Mouse (Mus musculus): ENCODE results near the gene Cfap97d1. TPM values are rescaled to one million over a fixed set of nuclear protein-coding genes. Genes with fewer than 3 reads are reported as not detected.

Gene Cfap97d1
- polyA plus RNA-seq, 1 experiment from 2014 or later, result not detected

DNA sequence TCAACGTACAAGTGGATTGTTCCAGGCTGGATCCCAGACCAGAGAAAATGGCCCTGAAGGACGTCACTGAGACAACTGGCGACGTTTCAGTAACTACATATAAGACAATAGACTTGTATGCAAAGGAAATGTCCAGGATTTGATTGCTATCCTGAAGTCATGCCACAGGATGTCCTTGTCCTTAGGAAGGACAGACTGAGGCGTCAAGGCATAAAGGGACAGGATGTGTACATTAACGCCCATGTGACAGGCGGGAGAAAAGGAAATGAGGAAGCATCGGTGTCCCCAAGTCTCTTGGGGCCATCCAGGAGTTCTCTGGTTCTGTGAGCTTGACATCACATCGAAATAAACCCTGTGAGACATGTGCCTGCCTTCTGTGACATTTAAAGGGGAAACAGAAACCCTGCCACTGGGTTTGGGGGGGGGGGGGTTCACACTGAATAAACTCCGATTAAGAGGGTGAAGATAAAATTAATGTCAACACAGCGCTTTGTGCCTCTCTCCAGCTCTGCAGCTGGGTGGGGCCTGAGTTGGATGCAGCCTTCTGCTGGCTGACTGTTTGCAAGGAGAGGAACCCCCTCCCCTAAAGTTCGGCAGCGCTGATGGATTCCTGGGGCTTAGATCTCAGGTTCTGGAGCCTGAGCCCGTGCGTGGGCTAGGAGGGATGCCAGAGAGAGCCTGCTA, 25.0 kb downstream of the Cfap97d1 start:
- no peak overlapping the region for H3K4me3 ChIP-seq (replicated peaks)
- H3K4me2 ChIP-seq, result no peak overlapping the region
- peaks cover 16% of the 10 kb centered on the region for H3K4me1 ChIP-seq (replicated peaks)
- peaks cover 6% of the 10 kb centered on the region; the same call in 1 of the 2 replicates for H3K9me3 ChIP-seq
- H3K36me3 ChIP-seq, result peaks cover 87% of the 10 kb centered on the region
- H3K27me3 ChIP-seq, result no peaks in the 10 kb centered on the region
- 0 out of 2 replicates have a peak overlapping the region, but pooled peaks have one; percentile 72 for H3K27ac ChIP-seq
- no peak overlapping the region for H3K9ac ChIP-seq (replicated peaks)
- no peak for ATAC-seq (ENCODE audit: insufficient number of reproducible peaks, insufficient read depth, low FRiP score, low TSS enrichment, low read depth)
- WGBS, result 89% methylated on average over 15 of the region's 15 CpGs

DNA sequence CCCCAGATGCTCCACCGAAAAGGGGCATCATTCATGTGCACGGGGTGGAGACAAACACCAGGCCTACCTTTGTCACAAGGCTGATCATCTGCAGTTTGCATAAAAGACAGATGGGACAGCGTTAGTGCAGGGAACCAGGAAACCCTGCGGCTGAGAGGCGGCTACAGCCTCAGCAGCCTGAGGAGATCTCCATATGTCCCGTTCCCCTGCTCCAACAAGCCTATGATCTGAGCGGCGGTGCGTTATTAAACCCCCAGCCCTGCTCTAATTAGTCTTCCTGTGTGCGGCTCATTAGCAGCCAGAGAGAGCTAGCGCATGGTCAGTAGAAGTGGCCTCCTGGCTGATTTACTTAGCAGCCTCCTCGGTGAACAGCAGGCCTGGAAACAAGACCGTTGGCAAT, 26.1 kb downstream of the Cfap97d1 start:
- 0 out of 2 replicates have a peak, but pooled peaks have one; percentile 17 for ATAC-seq (ENCODE audit: insufficient number of reproducible peaks, insufficient read depth, low FRiP score, low TSS enrichment, low read depth)
- Histone ChIP-seq H3K4me1 (replicated peaks) (peaks cover 16% of the 10 kb centered on the region), H3K4me3 (replicated peaks) (no peak overlapping the region), H3K36me3 (peaks cover 87% of the 10 kb centered on the region), H3K9me3 (no peaks in the 10 kb centered on the region), H3K9ac (replicated peaks) (no peak overlapping the region; the same call in 1 of the 2 replicates), H3K4me2 (no peak overlapping the region), H3K27ac (peak overlapping the region; percentile 72), H3K27me3 (no peaks in the 10 kb centered on the region)
- WGBS, result 36% methylated on average over 13 of the region's 13 CpGs

DNA sequence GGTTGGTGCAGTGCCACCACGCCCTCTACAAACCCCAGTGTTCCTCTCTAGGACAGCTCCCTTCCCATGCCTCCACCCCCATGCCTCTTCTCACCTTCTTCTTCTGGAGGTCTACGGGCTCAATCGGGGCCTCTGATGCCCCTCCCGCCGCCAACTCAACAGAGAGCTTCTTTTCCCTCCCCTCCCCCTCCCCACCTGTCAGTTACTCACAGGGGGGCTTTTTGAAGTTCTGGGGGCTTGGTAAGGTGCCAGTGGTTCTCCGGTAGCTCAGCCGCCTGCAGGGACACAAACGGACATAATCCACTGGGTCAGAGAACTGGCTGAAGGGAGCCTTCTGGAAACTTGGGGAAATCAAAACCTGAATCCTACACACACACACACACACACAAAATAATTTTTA, 27.4 kb downstream of the Cfap97d1 start:
- Histone ChIP-seq H3K4me3 (replicated peaks) (no peak overlapping the region), H3K36me3 (peaks cover 89% of the 10 kb centered on the region), H3K4me2 (no peak overlapping the region), H3K4me1 (replicated peaks) (peaks cover 22% of the 10 kb centered on the region), H3K27ac (no peak overlapping the region), H3K27me3 (no peaks in the 10 kb centered on the region), H3K9ac (replicated peaks) (no peak overlapping the region), H3K9me3 (no peaks in the 10 kb centered on the region)
- no peak for ATAC-seq (ENCODE audit: insufficient number of reproducible peaks, insufficient read depth, low FRiP score, low TSS enrichment, low read depth)
- 84% methylated on average over 8 of the region's 8 CpGs for WGBS

DNA sequence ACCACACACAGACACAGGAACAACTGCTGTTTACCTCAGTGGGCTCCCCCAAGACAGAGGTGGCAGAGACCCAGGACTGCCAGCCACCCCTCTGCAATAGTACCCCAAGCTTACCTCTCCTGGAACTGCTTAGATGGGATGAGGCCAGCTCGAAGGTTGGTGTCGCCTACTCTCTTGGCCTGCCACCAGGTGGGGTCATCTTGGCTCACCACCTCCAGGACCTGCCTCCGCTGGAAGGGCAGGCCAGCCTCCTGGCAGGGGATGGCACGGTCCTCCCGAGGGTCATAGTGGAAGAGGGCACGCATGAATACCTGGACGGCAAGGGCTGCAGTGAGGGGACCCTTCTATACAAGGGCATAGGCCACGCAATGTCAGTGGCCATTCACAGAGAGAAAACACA, 29.1 kb downstream of the Cfap97d1 start:
- H3K9ac ChIP-seq (replicated peaks), result no peak overlapping the region
- peaks cover 22% of the 10 kb centered on the region for H3K4me1 ChIP-seq (replicated peaks)
- no peak overlapping the region for H3K4me3 ChIP-seq (replicated peaks)
- H3K36me3 ChIP-seq, result peaks cover 81% of the 10 kb centered on the region
- H3K27me3 ChIP-seq, result no peaks in the 10 kb centered on the region
- no peak for ATAC-seq (ENCODE audit: insufficient number of reproducible peaks, insufficient read depth, low FRiP score, low TSS enrichment, low read depth)
- no peak overlapping the region for H3K27ac ChIP-seq
- no peak overlapping the region for H3K4me2 ChIP-seq
- WGBS, result 92% methylated on average over 8 of the region's 8 CpGs
- no peaks in the 10 kb centered on the region for H3K9me3 ChIP-seq

DNA sequence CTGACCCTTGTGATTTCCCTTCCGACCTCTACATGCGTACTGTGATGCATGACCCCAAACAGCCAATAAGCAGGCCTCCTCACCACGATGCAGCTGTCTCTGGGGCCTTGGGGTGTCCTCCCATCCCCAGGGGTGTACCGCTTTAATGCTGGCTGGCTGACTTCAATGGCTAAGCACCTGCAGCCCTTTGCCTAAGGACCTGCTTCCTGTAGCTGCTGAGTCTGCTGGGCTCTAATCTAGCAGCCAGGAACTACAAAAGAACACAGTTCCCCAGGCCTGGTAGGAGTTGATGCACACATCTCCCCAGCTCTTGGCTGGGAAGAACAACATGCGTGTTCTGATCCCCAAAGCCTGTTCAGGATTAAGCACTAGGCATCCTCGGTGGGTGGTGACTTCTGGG, 31.4 kb downstream of the Cfap97d1 start:
- H3K36me3 ChIP-seq, result peaks cover 75% of the 10 kb centered on the region

DNA sequence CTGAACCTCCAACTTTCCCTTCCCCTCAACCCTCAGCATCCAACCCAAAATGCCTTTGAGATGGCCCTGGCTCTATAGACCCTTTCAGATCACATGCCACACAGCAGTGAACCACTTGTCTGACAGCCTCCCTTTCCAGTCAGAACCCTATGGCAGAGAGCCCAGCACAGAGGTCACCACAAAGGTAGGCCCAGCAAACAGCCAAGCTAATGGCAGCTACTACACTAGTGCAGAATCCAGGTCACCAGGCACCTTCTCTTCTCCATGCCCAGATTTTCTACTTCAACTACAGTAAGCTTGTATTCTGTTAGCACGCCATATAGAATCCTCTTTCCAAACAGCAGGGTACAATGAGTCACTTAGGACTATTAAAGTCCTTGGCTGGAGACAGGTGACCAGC, 32.1 kb downstream of the Cfap97d1 start:
- Histone ChIP-seq H3K9me3 (no peaks in the 10 kb centered on the region), H3K9ac (replicated peaks) (no peak overlapping the region), H3K27ac (no peak overlapping the region), H3K4me3 (replicated peaks) (no peak overlapping the region), H3K4me1 (replicated peaks) (peaks cover 6% of the 10 kb centered on the region), H3K36me3 (peaks cover 73% of the 10 kb centered on the region), H3K4me2 (no peak overlapping the region), H3K27me3 (no peaks in the 10 kb centered on the region)
- no peak for ATAC-seq (ENCODE audit: insufficient number of reproducible peaks, insufficient read depth, low FRiP score, low TSS enrichment, low read depth)
- WGBS, result 88% methylated on average over 1 of the region's 1 CpGs

More for the DNA sequence above, 31.4 kb downstream of the Cfap97d1 start:
- Histone ChIP-seq H3K27ac (no peak overlapping the region), H3K27me3 (no peaks in the 10 kb centered on the region), H3K9me3 (no peaks in the 10 kb centered on the region), H3K4me2 (no peak overlapping the region), H3K4me1 (replicated peaks) (peaks cover 9% of the 10 kb centered on the region), H3K9ac (replicated peaks) (0 out of 2 replicates have a peak overlapping the region, but pooled peaks have one; percentile 31), H3K4me3 (replicated peaks) (no peak overlapping the region)
- ATAC-seq (ENCODE audit: insufficient number of reproducible peaks, insufficient read depth, low FRiP score, low TSS enrichment, low read depth), result no peak
- 63% methylated on average over 6 of the region's 6 CpGs for WGBS

DNA sequence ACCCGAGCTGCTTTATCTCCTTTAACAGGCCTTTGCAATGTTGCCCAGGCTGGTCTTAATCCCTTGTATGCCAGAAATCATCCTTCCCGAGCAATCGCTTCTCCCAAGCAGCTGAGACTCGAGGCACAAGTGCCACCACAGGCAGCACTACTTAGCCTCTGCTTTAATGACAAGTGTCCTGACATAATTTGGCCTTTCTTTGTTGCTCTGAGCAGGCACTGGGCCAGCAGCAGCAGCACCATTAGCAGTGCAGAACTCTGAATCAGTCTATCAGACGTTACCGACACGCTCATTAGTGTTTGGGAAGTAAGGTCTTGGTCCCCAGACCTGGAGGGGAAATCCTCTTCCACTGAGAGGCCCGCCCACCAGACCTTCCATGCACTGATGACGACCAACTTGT, 35.7 kb downstream of the Cfap97d1 start:
- Histone ChIP-seq H3K27ac (no peak overlapping the region), H3K4me3 (replicated peaks) (no peak overlapping the region), H3K9me3 (no peaks in the 10 kb centered on the region), H3K4me1 (replicated peaks) (peaks cover 6% of the 10 kb centered on the region), H3K27me3 (no peaks in the 10 kb centered on the region), H3K4me2 (no peak overlapping the region), H3K36me3 (peaks cover 62% of the 10 kb centered on the region), H3K9ac (replicated peaks) (no peak overlapping the region)
- no peak for ATAC-seq (ENCODE audit: insufficient number of reproducible peaks, insufficient read depth, low FRiP score, low TSS enrichment, low read depth)
- 79% methylated on average over 9 of the region's 9 CpGs for WGBS

DNA sequence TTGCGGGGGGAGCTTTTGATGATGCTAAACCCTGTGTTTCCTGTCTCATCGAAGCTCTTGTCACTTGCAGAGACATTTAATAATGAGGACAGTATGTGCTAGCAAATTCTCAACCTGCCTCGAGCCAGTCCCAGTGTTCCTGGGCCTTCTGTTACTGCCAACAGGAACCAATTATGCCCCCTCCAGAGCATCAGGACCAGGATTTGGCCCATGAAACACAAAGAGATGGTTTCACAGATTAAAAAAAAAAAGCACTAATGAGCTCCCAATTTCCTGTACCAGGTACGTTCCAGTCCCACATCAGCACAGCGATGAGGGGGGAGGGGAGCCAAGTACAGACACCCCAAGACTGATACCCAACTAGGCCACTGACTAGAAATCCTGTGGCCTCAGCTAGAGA, 37.1 kb downstream of the Cfap97d1 start:
- no peak for ATAC-seq (ENCODE audit: insufficient number of reproducible peaks, insufficient read depth, low FRiP score, low TSS enrichment, low read depth)
- 53% methylated on average over 5 of the region's 5 CpGs for WGBS
- Histone ChIP-seq H3K27me3 (no peaks in the 10 kb centered on the region), H3K9me3 (no peaks in the 10 kb centered on the region), H3K27ac (no peak overlapping the region), H3K4me2 (no peak overlapping the region), H3K36me3 (peaks cover 50% of the 10 kb centered on the region), H3K4me1 (replicated peaks) (peaks cover 12% of the 10 kb centered on the region), H3K4me3 (replicated peaks) (no peak overlapping the region), H3K9ac (replicated peaks) (no peak overlapping the region)

DNA sequence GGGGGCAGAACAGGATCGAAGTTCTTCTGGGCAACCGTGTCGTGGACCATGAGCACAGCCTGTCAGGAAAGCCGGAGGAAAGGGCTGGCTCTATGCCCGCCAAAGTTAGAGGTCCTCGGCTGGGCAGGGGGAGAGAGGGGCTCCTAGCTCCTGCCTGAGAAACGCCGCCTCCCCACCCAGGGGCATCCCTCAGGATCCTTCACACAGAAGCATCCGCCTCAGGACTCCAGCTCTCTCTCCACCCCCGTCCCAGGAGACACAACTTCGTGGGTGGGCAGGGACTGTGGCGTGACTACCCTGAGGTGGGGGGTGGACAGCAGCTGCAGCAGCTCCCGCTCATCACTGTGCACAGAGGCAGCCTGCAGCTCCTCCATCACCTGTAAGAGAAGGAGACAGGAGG, 39.3 kb downstream of the Cfap97d1 start:
- no peak overlapping the region for H3K4me2 ChIP-seq
- H3K9ac ChIP-seq (replicated peaks), result no peak overlapping the region
- no peak for ATAC-seq (ENCODE audit: insufficient number of reproducible peaks, insufficient read depth, low FRiP score, low TSS enrichment, low read depth)
- H3K27ac ChIP-seq, result no peak overlapping the region
- no peaks in the 10 kb centered on the region for H3K9me3 ChIP-seq
- no peak overlapping the region for H3K4me3 ChIP-seq (replicated peaks)
- H3K4me1 ChIP-seq (replicated peaks), result peaks cover 21% of the 10 kb centered on the region
- no peaks in the 10 kb centered on the region for H3K27me3 ChIP-seq
- peaks cover 36% of the 10 kb centered on the region for H3K36me3 ChIP-seq
- 86% methylated on average over 13 of the region's 13 CpGs for WGBS

DNA sequence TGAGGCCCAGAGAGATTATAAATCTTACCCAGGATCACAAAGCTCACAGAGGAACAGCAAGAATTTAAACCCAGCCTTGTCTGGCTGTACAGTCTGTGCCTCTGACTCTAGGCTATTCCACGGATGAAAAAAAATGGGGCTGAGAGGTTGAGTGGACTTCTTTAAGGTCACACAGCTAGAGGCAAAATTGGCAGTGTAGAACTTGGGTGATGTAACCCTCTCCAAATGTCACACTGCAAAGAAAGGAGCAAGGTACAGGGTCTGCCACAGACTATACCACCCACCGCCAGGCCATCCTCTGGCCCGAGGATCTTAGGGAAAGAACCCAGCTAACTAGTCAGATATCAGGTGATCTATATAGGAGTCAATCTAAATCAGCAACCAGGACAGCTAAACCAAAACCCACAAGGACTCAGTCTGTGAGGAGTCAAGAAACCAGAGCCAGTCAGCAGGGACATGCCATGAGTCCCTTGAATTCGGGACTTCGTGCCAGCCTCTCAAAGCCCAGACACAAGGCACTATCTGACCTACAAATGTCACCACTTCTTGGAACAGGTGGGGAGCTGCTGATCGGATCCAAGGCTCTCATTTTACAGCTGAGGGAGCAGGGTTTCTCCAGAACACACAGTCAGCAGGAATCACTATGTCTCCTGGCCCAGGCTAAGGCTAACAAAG, 40.1 kb downstream of the Cfap97d1 start:
- Histone ChIP-seq H3K9me3 (no peaks in the 10 kb centered on the region), H3K27me3 (no peaks in the 10 kb centered on the region)
- WGBS, result 84% methylated on average over 6 of the region's 6 CpGs

DNA sequence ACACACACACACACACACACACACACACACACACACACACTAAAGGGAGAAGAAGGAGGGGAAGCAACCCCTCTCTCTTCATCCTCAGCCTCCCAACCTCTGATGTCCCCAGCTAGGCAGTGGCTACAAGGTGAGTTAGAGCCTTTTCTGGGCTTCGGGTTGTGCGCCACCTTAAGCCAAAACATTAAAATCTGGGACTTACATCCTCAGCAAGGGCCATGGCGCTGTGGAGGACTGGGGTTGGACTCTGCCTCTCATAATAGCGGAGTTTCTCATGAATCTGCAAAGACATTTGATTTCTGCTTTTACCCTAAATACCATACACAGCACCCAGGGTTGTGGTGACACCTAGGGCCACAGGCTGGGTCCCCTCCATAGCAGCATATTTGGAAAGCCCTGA, 40.8 kb downstream of the Cfap97d1 start:
- Histone ChIP-seq H3K27ac (no peak overlapping the region), H3K4me3 (replicated peaks) (no peak overlapping the region), H3K27me3 (no peaks in the 10 kb centered on the region), H3K9me3 (no peaks in the 10 kb centered on the region), H3K36me3 (peaks cover 25% of the 10 kb centered on the region), H3K4me1 (replicated peaks) (peaks cover 21% of the 10 kb centered on the region), H3K4me2 (peak overlapping the region; percentile 90; the same call in 1 of the 2 replicates), H3K9ac (replicated peaks) (no peak overlapping the region)
- 83% methylated on average over 4 of the region's 4 CpGs for WGBS
- no peak for ATAC-seq (ENCODE audit: insufficient number of reproducible peaks, insufficient read depth, low FRiP score, low TSS enrichment, low read depth)

More for the DNA sequence above, 40.1 kb downstream of the Cfap97d1 start:
- Histone ChIP-seq H3K27ac (no peak overlapping the region), H3K9ac (replicated peaks) (no peak overlapping the region), H3K36me3 (peaks cover 29% of the 10 kb centered on the region), H3K4me2 (no peak overlapping the region), H3K4me3 (replicated peaks) (no peak overlapping the region), H3K4me1 (replicated peaks) (peaks cover 21% of the 10 kb centered on the region)
- no peak for ATAC-seq (ENCODE audit: insufficient number of reproducible peaks, insufficient read depth, low FRiP score, low TSS enrichment, low read depth)

Measured in limb, embryonic 12.5 days (tissue).